Mouse (Mus musculus) hindbrain, embryonic 15.5 days (tissue): ENCODE measurements around the gene Plekhg2. TPM values are rescaled to one million over a fixed set of nuclear protein-coding genes. Genes with fewer than 3 reads are reported as not detected.

ENCODE experiments used
- ATAC-seq: fragments of 200-750 bp; cut with Nextera tagmentation; 2 replicates; pipeline ENCODE4 v1.8.0; 2017; ENCODE audit warnings: low read depth, moderate number of reproducible peaks, moderate TSS enrichment; ENCODE audit not compliant: low FRiP score
- H3K27ac ChIP-seq: fragments of 300-500 bp; sonication (generic); replicated peaks from 2 replicates; pipeline ENCODE4 v1.5.1; 2015; ENCODE audit warnings: mild to moderate bottlenecking, inconsistent platforms
- H3K27me3 ChIP-seq: fragments of 300-500 bp; sonication (generic); 2 replicates; pipeline ENCODE4 v1.6.1; 2015; ENCODE audit warnings: control low read depth, inconsistent platforms
- H3K36me3 ChIP-seq: fragments of 300-500 bp; sonication (generic); 2 replicates; pipeline ENCODE4 v1.6.1; 2015; ENCODE audit warnings: control low read depth, inconsistent platforms
- H3K4me1 ChIP-seq: fragments of 300-500 bp; sonication (generic); replicated peaks from 2 replicates; pipeline ENCODE4 v1.6.1; 2015; ENCODE audit warnings: control low read depth, inconsistent platforms
- H3K4me2 ChIP-seq: fragments of 300-500 bp; sonication (generic); 2 replicates; pipeline ENCODE4 v1.6.1; 2015; ENCODE audit warnings: moderate library complexity, mild to moderate bottlenecking, inconsistent platforms
- H3K4me3 ChIP-seq: fragments of 300-500 bp; sonication (generic); 2 replicates; pipeline ENCODE4 v1.5.1; 2015; ENCODE audit warnings: mild to moderate bottlenecking, inconsistent platforms
- H3K9ac ChIP-seq: fragments of 300-500 bp; sonication (generic); 2 replicates; pipeline ENCODE4 v1.6.1; 2015; ENCODE audit warnings: inconsistent platforms
- H3K9me3 ChIP-seq: fragments of 300-500 bp; sonication (generic); 2 replicates; pipeline ENCODE4 v1.6.1; 2016; ENCODE audit warnings: control low read depth, inconsistent platforms
- WGBS: fragments of 180-500 bp; shearing (Covaris S2); methylation state at CpG from one replicate; pipeline ENCODE4 v1.1.7; 2015; 5-methylcytosine and 5-hydroxymethylcytosine counted together
- polyA plus RNA-seq: library from polyadenylated mRNA; unstranded; fragments of >200 nt; fragmentation: Nextera tagmentation; extraction: Ambion mirVana; gene quantifications from 2 replicates; pipeline ENCODE4 v1.2.1, GENCODE M21; 2015

Plekhg2 gene
- polyA plus RNA-seq, 1 experiment from 2014 or later = 27.6 TPM

- no peak overlapping the region for H3K27ac ChIP-seq
- H3K9me3 ChIP-seq = no peaks in the 10 kb centered on the region
- H3K36me3 ChIP-seq = peaks cover 9% of the 10 kb centered on the region; the same call in 1 of the 2 replicates
Observed at GRCm38 (mm10) chr7:28359854-28360253, 12.5 kb downstream of the Plekhg2 start.

DNA sequence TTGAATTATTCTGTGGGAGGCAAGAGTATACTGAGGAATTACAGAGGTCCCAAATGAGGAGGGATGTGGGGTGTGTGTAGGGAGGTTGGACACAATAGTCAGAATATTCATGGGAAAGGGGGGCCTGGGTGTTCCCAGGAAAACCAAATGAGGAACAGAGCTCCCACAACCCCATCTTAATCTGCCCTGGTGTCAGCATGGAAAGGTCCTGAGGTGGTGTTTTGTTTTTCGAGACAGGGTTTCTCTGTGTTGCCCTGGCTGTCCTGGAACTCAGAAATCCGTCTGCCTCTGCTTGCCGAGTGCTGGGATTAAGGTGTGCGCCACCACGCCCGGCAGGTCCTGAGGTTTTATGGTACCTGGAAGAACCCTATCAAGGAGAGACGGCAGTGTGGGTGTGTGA, 14.0 kb downstream of the Plekhg2 start:
- Histone ChIP-seq H3K4me2 (no peak overlapping the region), H3K4me3 (no peak overlapping the region), H3K4me1 (peaks cover 9% of the 10 kb centered on the region; the same call in 1 of the 2 replicates), H3K9ac (no peak overlapping the region), H3K27me3 (no peaks in the 10 kb centered on the region), H3K9me3 (no peaks in the 10 kb centered on the region), H3K36me3 (peaks cover 21% of the 10 kb centered on the region), H3K27ac (0 out of 2 replicates have a peak overlapping the region, but pooled peaks have one; percentile 42)
- ATAC-seq = no peak
- WGBS = 73% methylated on average over 7 of the region's 7 CpGs

More at GRCm38 (mm10) chr7:28359854-28360253, 12.5 kb downstream of the Plekhg2 start:
- no peak for ATAC-seq
- H3K9ac ChIP-seq = no peak overlapping the region
- WGBS = 88% methylated on average over 10 of the region's 10 CpGs
- H3K27me3 ChIP-seq = no peaks in the 10 kb centered on the region
- no peak overlapping the region for H3K4me2 ChIP-seq
- H3K4me3 ChIP-seq = no peak overlapping the region
- H3K4me1 ChIP-seq = peaks cover 9% of the 10 kb centered on the region; the same call in 1 of the 2 replicates

- H3K4me3 ChIP-seq = no peak overlapping the region
- no peak overlapping the region for H3K4me2 ChIP-seq
- 20% methylated on average over 5 of the region's 5 CpGs for WGBS
- peaks cover 9% of the 10 kb centered on the region; the same call in 1 of the 2 replicates for H3K4me1 ChIP-seq
- H3K27ac ChIP-seq = no peak overlapping the region
- no peak for ATAC-seq
- H3K9me3 ChIP-seq = no peaks in the 10 kb centered on the region
- H3K9ac ChIP-seq = no peak overlapping the region
- H3K27me3 ChIP-seq = no peaks in the 10 kb centered on the region
- peaks cover 26% of the 10 kb centered on the region for H3K36me3 ChIP-seq
Observed at GRCm38 (mm10) chr7:28357984-28358383, 14.4 kb downstream of the Plekhg2 start.

DNA sequence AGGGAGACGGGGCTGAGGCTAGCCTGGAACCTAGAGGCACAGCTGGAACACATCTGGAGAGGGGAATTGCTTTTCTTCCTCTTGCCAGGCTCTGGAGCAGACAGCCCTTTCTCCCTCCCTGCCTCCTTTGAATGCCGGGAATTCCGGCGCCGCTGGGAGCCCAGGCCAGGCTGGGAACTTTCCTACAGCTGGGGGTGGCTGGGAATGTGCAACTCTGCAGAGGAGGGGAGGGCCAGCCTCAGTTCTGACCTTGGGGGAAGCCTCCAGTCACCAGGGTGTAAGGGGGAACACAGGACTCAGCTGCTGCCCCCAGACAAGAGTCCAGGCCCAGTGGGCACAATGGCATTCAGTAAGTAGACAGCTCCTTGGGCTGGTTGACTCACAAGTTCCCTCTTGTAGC, 15.4 kb downstream of the Plekhg2 start:
- 3% methylated on average over 5 of the region's 5 CpGs for WGBS
- no peak overlapping the region for H3K4me2 ChIP-seq
- H3K4me1 ChIP-seq = peaks cover 11% of the 10 kb centered on the region
- no peak for ATAC-seq
- no peak overlapping the region for H3K9ac ChIP-seq
- H3K36me3 ChIP-seq = peaks cover 25% of the 10 kb centered on the region
- peak overlapping the region; percentile 64 for H3K27ac ChIP-seq
- no peaks in the 10 kb centered on the region for H3K9me3 ChIP-seq
- H3K4me3 ChIP-seq = no peak overlapping the region
- H3K27me3 ChIP-seq = no peaks in the 10 kb centered on the region

DNA sequence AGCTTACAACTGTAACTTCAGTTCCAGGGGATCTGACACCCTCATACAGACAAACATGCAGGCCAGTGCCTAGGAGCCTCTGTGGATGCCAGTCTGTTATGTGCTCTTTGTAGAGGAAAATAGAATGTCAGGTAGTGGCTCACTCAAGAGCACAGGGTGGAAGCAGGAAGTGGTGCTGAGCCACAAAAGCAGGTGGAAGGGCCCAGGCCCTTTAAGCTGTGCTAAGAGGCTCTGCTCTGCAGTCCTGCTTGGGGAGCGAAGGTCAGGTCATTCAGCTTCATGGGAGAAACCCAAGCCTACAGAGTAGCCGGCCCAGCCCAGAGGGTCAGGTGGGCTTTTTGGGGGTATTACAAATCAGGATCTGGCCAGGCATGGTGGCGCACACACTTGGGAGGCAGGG, 17.2 kb downstream of the Plekhg2 start:
- no peaks in the 10 kb centered on the region for H3K9me3 ChIP-seq
- no peak overlapping the region for H3K4me3 ChIP-seq
- H3K27ac ChIP-seq = no peak overlapping the region
- ATAC-seq = no peak
- H3K9ac ChIP-seq = no peak overlapping the region
- WGBS = 87% methylated on average over 3 of the region's 3 CpGs
- H3K36me3 ChIP-seq = peaks cover 23% of the 10 kb centered on the region
- H3K4me2 ChIP-seq = no peak overlapping the region
- no peaks in the 10 kb centered on the region for H3K27me3 ChIP-seq
- peaks cover 21% of the 10 kb centered on the region for H3K4me1 ChIP-seq

DNA sequence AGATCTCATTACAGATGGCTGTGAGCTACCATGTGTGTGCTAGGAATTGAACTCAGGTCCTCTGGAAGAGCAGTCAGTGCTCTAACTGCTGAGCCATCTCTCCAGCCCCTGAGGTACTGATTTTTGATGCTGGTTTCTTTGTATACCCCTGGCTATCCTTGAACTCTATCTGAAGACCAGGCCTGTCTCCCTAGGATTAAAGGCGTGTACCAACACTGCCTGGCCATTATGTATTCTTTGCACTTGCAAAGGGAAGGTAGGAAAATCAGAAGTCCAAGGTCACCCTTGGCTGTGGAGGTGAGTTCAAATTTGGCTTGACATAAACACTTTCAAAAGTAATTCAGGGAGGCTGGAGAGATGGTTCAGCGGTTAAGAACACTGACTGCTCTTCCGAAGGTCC, 17.8 kb downstream of the Plekhg2 start:
- Histone ChIP-seq H3K4me3 (no peak overlapping the region), H3K36me3 (peaks cover 23% of the 10 kb centered on the region), H3K9me3 (no peaks in the 10 kb centered on the region), H3K9ac (no peak overlapping the region), H3K4me1 (peaks cover 27% of the 10 kb centered on the region), H3K27ac (no peak overlapping the region), H3K27me3 (no peaks in the 10 kb centered on the region), H3K4me2 (no peak overlapping the region)
- no peak for ATAC-seq
- 92% methylated on average over 3 of the region's 3 CpGs for WGBS

- H3K9me3 ChIP-seq = no peaks in the 10 kb centered on the region
- 93% methylated on average over 3 of the region's 3 CpGs for WGBS
- ATAC-seq = no peak
Observed at GRCm38 (mm10) chr7:28354113-28354581, 18.3 kb downstream of the Plekhg2 start.

GRCm38 (mm10) chr7:28353267-28353666, 19.1 kb downstream of the Plekhg2 start:
- ATAC-seq = no peak
- Histone ChIP-seq H3K4me2 (no peak overlapping the region), H3K9me3 (no peaks in the 10 kb centered on the region), H3K27me3 (no peaks in the 10 kb centered on the region), H3K36me3 (peaks cover 23% of the 10 kb centered on the region), H3K27ac (no peak overlapping the region), H3K9ac (no peak overlapping the region), H3K4me1 (peaks cover 28% of the 10 kb centered on the region), H3K4me3 (no peak overlapping the region)
- 91% methylated on average over 2 of the region's 2 CpGs for WGBS

More at GRCm38 (mm10) chr7:28354113-28354581, 18.3 kb downstream of the Plekhg2 start:
- Histone ChIP-seq H3K4me1 (peaks cover 30% of the 10 kb centered on the region), H3K4me2 (no peak overlapping the region), H3K27ac (no peak overlapping the region), H3K4me3 (no peak overlapping the region), H3K9ac (no peak overlapping the region), H3K27me3 (no peaks in the 10 kb centered on the region), H3K36me3 (peaks cover 23% of the 10 kb centered on the region)

GRCm38 (mm10) chr7:28351676-28352191, 20.7 kb downstream of the Plekhg2 start:
- H3K36me3 ChIP-seq = peaks cover 23% of the 10 kb centered on the region
- 47% methylated on average over 4 of the region's 4 CpGs for WGBS
- no peaks in the 10 kb centered on the region for H3K9me3 ChIP-seq
- peak overlapping the region; percentile 93 for H3K9ac ChIP-seq
- ATAC-seq = no peak
- H3K4me2 ChIP-seq = peak overlapping the region; percentile 89
- no peaks in the 10 kb centered on the region for H3K27me3 ChIP-seq
- peak overlapping the region; percentile 87 for H3K4me3 ChIP-seq
- H3K4me1 ChIP-seq = peaks cover 21% of the 10 kb centered on the region
- no peak overlapping the region for H3K27ac ChIP-seq

DNA sequence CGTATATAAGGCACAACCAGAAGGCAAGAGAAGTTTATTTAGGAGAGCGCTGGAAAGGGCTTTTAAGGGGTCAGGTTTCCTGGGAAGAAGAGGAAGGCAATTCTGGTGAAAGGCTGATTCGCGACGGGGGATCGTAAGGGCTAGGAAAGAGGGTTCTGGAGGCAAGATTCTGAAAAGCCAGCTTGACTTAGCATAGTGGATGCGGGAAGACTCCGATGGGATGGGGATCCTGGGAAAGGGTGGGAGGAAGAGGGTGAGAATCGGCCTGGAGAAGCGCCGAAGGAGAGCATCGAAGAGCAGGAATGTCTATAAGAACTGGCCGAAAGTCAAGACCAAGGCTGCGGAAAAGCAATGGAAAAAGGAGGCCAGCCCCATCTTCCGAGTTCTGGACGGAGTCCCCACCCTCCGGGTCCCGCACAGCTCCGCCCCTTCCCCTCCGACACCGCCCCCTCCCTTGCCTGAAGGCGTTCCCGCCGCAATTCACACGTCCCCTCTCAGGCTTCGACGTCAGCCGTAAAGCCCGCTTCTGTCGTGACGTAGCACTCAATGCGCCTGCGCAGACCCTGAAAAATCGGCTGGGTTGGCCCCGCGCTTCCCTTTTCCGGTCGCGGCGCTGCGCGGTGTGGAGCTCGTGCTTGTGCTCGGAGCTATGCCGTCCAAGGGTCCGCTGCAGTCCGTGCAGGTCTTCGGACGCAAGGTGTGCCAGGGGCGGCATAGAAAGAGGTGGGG, 22.1 kb downstream of the Plekhg2 start, which contains the start of gene Rps16:
Rps16 (plus strand) TSS at position 498 of the 729 bp plus-strand sequence.
- Histone ChIP-seq H3K4me2 (peak within 1 kb of the TSS; percentile 89), H3K9ac (peak within 1 kb of the TSS; percentile 93), H3K4me3 (peak within 1 kb of the TSS; percentile 87), H3K9me3 (no peaks in the 10 kb centered on the region), H3K4me1 (peaks cover 21% of the 10 kb centered on the region), H3K36me3 (peaks cover 23% of the 10 kb centered on the region), H3K27me3 (no peaks in the 10 kb centered on the region), H3K27ac (peak within 1 kb of the TSS; percentile 93)
- ATAC-seq = peak; percentile 95
- WGBS = under 1% methylated on average over 50 of the region's 50 CpGs

DNA sequence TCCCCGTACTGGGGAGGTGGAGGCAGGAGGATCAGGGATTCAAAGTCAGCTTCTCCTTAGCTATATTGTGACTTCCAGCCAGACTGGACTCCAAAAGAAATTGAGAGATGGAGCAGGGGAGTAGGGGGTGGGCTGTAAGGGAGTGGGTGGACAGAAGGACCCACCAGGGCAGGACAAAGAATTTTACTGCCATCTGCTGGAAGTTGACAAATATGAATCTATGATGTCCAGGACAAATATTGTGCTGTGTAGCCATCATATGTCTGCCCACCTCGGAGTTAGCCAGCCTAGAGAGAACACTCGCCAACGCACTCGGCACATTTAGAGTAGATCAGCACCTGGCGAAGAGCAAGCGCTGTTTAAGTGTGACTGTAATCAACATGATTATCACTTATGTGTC, 23.8 kb downstream of the Plekhg2 start:
- Histone ChIP-seq H3K27me3 (no peaks in the 10 kb centered on the region), H3K36me3 (peaks cover 12% of the 10 kb centered on the region), H3K27ac (no peak overlapping the region), H3K4me3 (no peak overlapping the region), H3K4me1 (peaks cover 24% of the 10 kb centered on the region), H3K9me3 (no peaks in the 10 kb centered on the region), H3K9ac (no peak overlapping the region), H3K4me2 (no peak overlapping the region)
- ATAC-seq = no peak
- WGBS = 83% methylated on average over 7 of the region's 7 CpGs

DNA sequence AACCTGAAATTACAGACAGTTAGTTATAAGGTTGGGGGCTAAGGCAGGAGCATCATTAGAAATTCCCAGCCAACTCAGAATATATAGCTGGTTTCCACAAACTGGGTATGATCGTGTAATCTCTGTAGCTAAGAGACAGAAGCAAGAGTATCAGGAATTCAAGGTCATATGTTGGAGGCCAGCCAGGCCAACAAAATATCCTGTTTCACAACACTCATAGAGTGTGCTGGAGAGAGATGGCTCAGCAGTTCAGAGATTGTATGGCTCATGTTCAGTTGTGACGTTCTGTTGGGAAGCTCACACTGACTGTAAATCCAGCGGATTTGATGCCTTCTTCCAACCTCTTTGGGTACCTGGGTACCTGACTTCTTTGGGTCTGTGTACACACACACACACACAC, 24.7 kb downstream of the Plekhg2 start:
- ATAC-seq = no peak
- no peak overlapping the region for H3K4me2 ChIP-seq
- no peaks in the 10 kb centered on the region for H3K9me3 ChIP-seq
- H3K27me3 ChIP-seq = no peaks in the 10 kb centered on the region
- WGBS = 67% methylated on average over 3 of the region's 3 CpGs
- H3K9ac ChIP-seq = no peak overlapping the region
- peaks cover 3% of the 10 kb centered on the region for H3K36me3 ChIP-seq
- H3K4me1 ChIP-seq = peaks cover 24% of the 10 kb centered on the region
- no peak overlapping the region for H3K4me3 ChIP-seq
- no peak overlapping the region for H3K27ac ChIP-seq
